Mouse (Mus musculus) E14TG2a.4 (cell line): ENCODE data around the gene Crtc1.

Experiments
- H3K27me3 ChIP-seq: 2 replicates; pipeline ENCODE4 v1.6.1; 2014; ENCODE audit warnings: low read length, control low read depth; ENCODE audit not compliant: insufficient read depth
- H3K36me3 ChIP-seq: 2 replicates; pipeline ENCODE4 v1.6.1; 2014; ENCODE audit warnings: low read length, control low read depth; ENCODE audit not compliant: insufficient read depth
- H3K4me1 ChIP-seq: replicated peaks from 2 replicates; pipeline ENCODE4 v1.6.1; 2014; ENCODE audit warnings: low read depth, low read length, control low read depth
- H3K4me3 ChIP-seq: replicated peaks from 2 replicates; pipeline ENCODE4 v1.5.1; 2014; ENCODE audit warnings: mild to moderate bottlenecking, low read length
- H3K9me3 ChIP-seq: 2 replicates; pipeline ENCODE4 v1.6.1; 2014; ENCODE audit warnings: low read length, control low read depth
- CTCF ChIP-seq: conservative IDR thresholded peaks from 2 replicates; pipeline ENCODE4 v1.5.1; 2014; ENCODE audit warnings: low read length
- NANOG ChIP-seq: IDR thresholded peaks from 2 replicates; pipeline ENCODE4 v1.6.1; 2014; ENCODE audit warnings: borderline replicate concordance, low read length, mixed read lengths
- POU5F1 ChIP-seq: IDR thresholded peaks from 2 replicates; pipeline ENCODE4 v1.6.1; 2014; ENCODE audit warnings: low read length, borderline replicate concordance

Gene Crtc1

DNA sequence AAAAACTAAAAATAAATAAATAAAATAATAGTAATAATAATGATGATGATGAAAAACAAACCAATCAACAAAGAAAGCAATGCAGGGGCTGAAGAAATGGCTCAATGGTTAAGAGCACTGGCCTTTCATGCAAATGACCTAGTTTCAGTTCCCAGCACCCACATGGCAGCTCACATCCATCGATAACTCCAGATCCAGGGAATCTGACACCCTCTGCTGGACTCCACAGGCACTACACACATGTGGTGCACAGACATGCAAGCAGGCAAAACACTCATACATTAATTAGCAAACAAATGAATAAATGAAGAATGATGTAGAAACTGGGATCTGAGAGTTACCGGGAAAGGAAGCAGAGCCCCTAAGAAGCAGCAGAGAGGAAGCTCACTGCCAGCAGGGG is 20.3 kb upstream of the Crtc1 start:
- H3K9me3 ChIP-seq = 0 out of 2 replicates have a peak, but pooled peaks cover 3% of the 10 kb centered on the region
- no peak overlapping the region for H3K4me3 ChIP-seq
- peaks cover 1% of the 10 kb centered on the region; the same call in 1 of the 2 replicates for H3K36me3 ChIP-seq
- peaks cover 18% of the 10 kb centered on the region for H3K4me1 ChIP-seq
- TF ChIP-seq CTCF (peak; percentile 39), NANOG (no peak)
- 0 out of 2 replicates have a peak, but pooled peaks cover 3% of the 10 kb centered on the region for H3K27me3 ChIP-seq

GRCm38 (mm10) chr8:70458462-70458861 is 19.1 kb upstream of the Crtc1 start:
- H3K4me1 ChIP-seq = peaks cover 20% of the 10 kb centered on the region
- no peaks in the 10 kb centered on the region for H3K36me3 ChIP-seq
- no peak overlapping the region for H3K4me3 ChIP-seq
- H3K9me3 ChIP-seq = 0 out of 2 replicates have a peak, but pooled peaks cover 3% of the 10 kb centered on the region
- H3K27me3 ChIP-seq = peaks cover 15% of the 10 kb centered on the region
- TF ChIP-seq POU5F1 (no peak), NANOG (no peak), CTCF (no peak)

DNA sequence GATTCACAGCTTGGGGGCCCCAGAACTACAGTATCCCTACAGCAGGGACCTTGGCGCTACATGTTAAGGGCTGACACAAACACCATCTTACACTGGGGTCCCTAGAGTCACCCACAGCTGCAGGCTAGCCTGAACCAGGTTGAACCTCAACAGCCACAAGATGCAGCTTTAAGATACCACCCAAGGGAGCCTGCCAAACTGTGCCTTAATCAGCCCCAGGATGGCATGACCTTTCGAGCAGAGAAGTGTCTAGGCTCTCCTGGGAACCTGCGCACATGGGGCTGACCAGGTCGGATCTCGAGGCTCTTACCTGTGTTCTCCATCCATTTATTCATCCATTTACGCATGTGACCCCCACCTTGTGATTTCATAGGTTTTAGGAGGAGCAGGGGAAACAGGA is 18.5 kb upstream of the Crtc1 start:
- H3K36me3 ChIP-seq = no peaks in the 10 kb centered on the region
- peaks cover 21% of the 10 kb centered on the region for H3K27me3 ChIP-seq
- 0 out of 2 replicates have a peak, but pooled peaks cover 3% of the 10 kb centered on the region for H3K9me3 ChIP-seq
- TF ChIP-seq POU5F1 = no peak
- H3K4me1 ChIP-seq = peaks cover 24% of the 10 kb centered on the region
- H3K4me3 ChIP-seq = no peak overlapping the region

DNA sequence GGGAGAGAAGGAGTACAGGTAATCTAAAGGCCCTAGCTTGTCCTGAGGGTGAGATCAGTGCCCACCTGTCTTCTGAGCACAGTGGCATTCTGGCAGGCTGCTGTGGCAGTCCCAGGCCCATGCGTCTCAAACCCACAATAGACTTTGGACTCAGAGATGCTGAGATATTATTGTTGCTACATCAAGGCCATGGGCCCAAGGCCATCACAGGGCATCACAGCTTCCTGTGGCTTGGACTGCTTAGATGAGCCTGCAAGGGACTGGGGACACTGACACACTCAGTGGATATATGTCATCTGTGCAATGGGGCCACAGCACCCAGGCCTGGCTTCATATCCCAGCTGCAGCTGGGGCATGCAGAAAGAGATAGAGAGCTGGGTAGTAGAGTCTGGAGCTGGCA is 17.6 kb upstream of the Crtc1 start:
- peaks cover 29% of the 10 kb centered on the region for H3K27me3 ChIP-seq
- 0 out of 2 replicates have a peak, but pooled peaks cover 3% of the 10 kb centered on the region for H3K9me3 ChIP-seq
- no peaks in the 10 kb centered on the region for H3K36me3 ChIP-seq
- TF ChIP-seq NANOG (no peak), POU5F1 (no peak), CTCF (no peak)
- H3K4me3 ChIP-seq = no peak overlapping the region
- peaks cover 32% of the 10 kb centered on the region for H3K4me1 ChIP-seq

- Histone ChIP-seq H3K4me3 (no peak overlapping the region), H3K27me3 (peaks cover 57% of the 10 kb centered on the region), H3K36me3 (peaks cover 12% of the 10 kb centered on the region), H3K9me3 (no peaks in the 10 kb centered on the region), H3K4me1 (peaks cover 40% of the 10 kb centered on the region)
- no peak for TF ChIP-seq CTCF
Observed at GRCm38 (mm10) chr8:70453852-70454251, 14.5 kb upstream of the Crtc1 start.

DNA sequence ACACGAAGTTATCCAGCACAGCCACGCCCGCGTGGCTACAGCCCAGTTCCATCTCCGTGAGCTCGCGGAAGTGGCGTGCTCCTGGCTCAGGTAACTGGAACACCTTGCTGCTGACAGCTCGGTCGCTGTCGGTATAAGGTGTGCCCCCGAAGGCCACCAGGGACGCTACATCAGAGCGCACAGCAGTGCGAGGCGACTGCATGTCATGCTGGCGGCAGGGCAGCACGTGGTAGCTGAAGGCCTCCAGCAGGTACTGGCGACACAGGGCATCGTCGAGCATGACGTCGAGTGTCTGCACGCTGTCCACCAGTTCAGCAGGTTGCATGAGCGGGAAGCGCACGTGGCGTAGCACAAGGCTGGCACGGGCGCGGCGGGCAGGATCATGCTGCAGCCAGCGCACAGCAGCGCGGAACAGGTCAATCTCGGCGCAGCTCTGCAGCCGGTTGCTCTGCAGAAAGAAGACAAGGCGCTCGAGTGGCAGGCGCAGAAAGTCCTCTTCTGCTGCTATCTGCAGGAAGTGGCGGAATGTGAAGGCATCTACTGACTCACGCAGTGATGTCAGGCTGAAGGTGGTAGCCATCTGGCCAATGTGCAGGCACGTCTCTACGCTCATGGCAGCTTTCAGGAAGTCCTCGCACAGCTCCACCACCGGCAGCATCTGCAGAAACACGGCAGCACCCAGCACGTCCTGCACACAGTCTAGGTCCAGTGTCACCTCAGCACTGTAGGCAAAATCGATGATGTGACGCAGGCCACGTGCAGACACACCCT is 13.0 kb upstream of the Crtc1 start:
- Histone ChIP-seq H3K36me3 (peaks cover 12% of the 10 kb centered on the region), H3K4me1 (peaks cover 51% of the 10 kb centered on the region), H3K4me3 (peak overlapping the region; percentile 68), H3K27me3 (peaks cover 68% of the 10 kb centered on the region), H3K9me3 (no peaks in the 10 kb centered on the region)
- TF ChIP-seq POU5F1 (no peak), CTCF (peak; percentile 26)

GRCm38 (mm10) chr8:70447639-70448420 is 8.5 kb upstream of the Crtc1 start:
- H3K4me1 ChIP-seq = peaks cover 29% of the 10 kb centered on the region
- peaks cover 12% of the 10 kb centered on the region for H3K36me3 ChIP-seq
- H3K27me3 ChIP-seq = peaks cover 80% of the 10 kb centered on the region
- TF ChIP-seq POU5F1 (no peak), NANOG (no peak), CTCF (no peak)
- H3K4me3 ChIP-seq = 0 out of 2 replicates have a peak overlapping the region, but pooled peaks have one; percentile 20
- no peaks in the 10 kb centered on the region for H3K9me3 ChIP-seq

- TF ChIP-seq NANOG = no peak
- no peak for TF ChIP-seq CTCF
- TF ChIP-seq POU5F1 = no peak
- Histone ChIP-seq H3K4me1 (peaks cover 11% of the 10 kb centered on the region), H3K27me3 (peaks cover 62% of the 10 kb centered on the region), H3K36me3 (peaks cover 6% of the 10 kb centered on the region), H3K4me3 (no peak overlapping the region), H3K9me3 (no peaks in the 10 kb centered on the region)
Observed at GRCm38 (mm10) chr8:70445988-70446387, 6.6 kb upstream of the Crtc1 start.
